ENCODE assay signal across 10 mouse cellular contexts in the genomic region with DNA sequence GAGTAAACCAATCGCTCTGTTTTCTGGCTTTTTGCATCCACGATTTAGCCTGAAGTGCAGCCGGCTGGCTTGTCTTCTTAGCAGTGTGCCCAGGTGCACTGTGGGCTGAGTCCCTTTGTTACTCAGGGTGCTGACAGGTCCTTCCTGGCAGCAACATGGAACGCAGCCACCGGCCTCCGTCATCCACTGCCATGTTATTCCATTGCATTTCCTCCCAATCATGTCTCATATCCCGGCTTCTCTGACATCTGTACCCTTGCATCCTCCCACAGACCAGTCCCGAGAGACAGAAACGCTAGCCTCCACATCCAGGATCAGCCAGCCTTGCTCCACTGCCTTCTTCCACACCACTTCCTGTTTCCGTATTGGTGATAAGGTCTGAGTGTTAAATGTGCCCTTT.
DNase-seq lines count a peak whose midpoint lies in the region; ATAC-seq and TF ChIP-seq lines count a peak whose summit lies in the region.
"Had no signal": no experiment of that assay in that cellular context is flagged by ENCODE, and none has a peak within 500 bp of the region (broad histone marks: within the 10 kb centered on the region; RNA-seq: fewer than 3 reads in every experiment).

No protein-coding gene starts in this region.

- 61% methylated on average over 10 of the region's 10 CpGs for WGBS in forebrain, embryonic 14.5 days
- 61% methylated on average over 10 of the region's 10 CpGs for WGBS in forebrain, embryonic 13.5 days
- 66% methylated on average over 10 of the region's 10 CpGs for WGBS in intestine, postnatal 0 days

- no peak overlapping the region for H3K4me3 ChIP-seq in forebrain, embryonic 14.5 days (ENCODE audit: low read depth, low read length)
- no peak overlapping the region for H3K4me3 ChIP-seq in forebrain, embryonic 13.5 days
- H3K4me3 ChIP-seq in intestine, postnatal 0 days (ENCODE audit: low read depth, low read length) = no peak overlapping the region

- no peaks in the 10 kb centered on the region for H3K36me3 ChIP-seq in forebrain, embryonic 14.5 days (ENCODE audit: control insufficient read depth, insufficient read depth, low read length)
- H3K36me3 ChIP-seq in forebrain, embryonic 13.5 days (ENCODE audit: poor library complexity, severe bottlenecking) = no peaks in the 10 kb centered on the region
- H3K36me3 ChIP-seq in intestine, postnatal 0 days (ENCODE audit: control insufficient read depth, insufficient read depth) = no peaks in the 10 kb centered on the region

- no peaks in the 10 kb centered on the region for H3K4me1 ChIP-seq in forebrain, embryonic 14.5 days (ENCODE audit: control insufficient read depth, insufficient read depth, low read length)
- peaks cover 9% of the 10 kb centered on the region; the same call in 1 of the 2 replicates for H3K4me1 ChIP-seq in forebrain, embryonic 13.5 days
- no peaks in the 10 kb centered on the region for H3K4me1 ChIP-seq in intestine, postnatal 0 days (replicated peaks; ENCODE audit: control insufficient read depth, insufficient read depth, low read length)

- H3K27me3 ChIP-seq in forebrain, embryonic 14.5 days (replicated peaks; ENCODE audit: control insufficient read depth, insufficient read depth, low read length) = no peaks in the 10 kb centered on the region
- H3K27me3 ChIP-seq in forebrain, embryonic 13.5 days = no peaks in the 10 kb centered on the region
- H3K27me3 ChIP-seq in intestine, postnatal 0 days (replicated peaks; ENCODE audit: control insufficient read depth, insufficient read depth, low read length) = no peaks in the 10 kb centered on the region

- peak; percentile 5 for DNase-seq in forebrain, embryonic 14.5 days (ENCODE audit: low spot score)
- DNase-seq in adrenal gland, adult 18-20 months (ENCODE audit: low spot score in 2 of 2) = peak; percentile 8 to 26
- peak; percentile 49 for DNase-seq in forelimb bud, embryonic 11.5 days (ENCODE audit: low read depth, low spot score)
- peak; percentile 24 to 37 for DNase-seq in kidney, adult 8-10 months
- no peak for DNase-seq in ovary, postnatal 10 days (ENCODE audit: low spot score)
- DNase-seq in layer of hippocampus, adult 18-20 months (ENCODE audit: low spot score in 2 of 2) = no peak
- DNase-seq: B cell, adult 2 months; layer of hippocampus, adult 9-11 months had no signal

- H3K9ac ChIP-seq in forebrain, embryonic 14.5 days (ENCODE audit: low read length) = no peak overlapping the region
- H3K9ac ChIP-seq in forebrain, embryonic 13.5 days = no peak overlapping the region
- H3K9ac ChIP-seq in intestine, postnatal 0 days (ENCODE audit: low read depth, low read length) = no peak overlapping the region

- no peak for TF ChIP-seq CTCF in intestine, postnatal 0 days (IDR thresholded peaks at IDR 0.05; ENCODE audit: low read depth)

- H3K27ac ChIP-seq in forebrain, embryonic 14.5 days (ENCODE audit: low read depth, low read length) = no peak overlapping the region
- no peak overlapping the region for H3K27ac ChIP-seq in forebrain, embryonic 13.5 days
- H3K27ac ChIP-seq in intestine, postnatal 0 days (ENCODE audit: low read depth, low read length) = no peak overlapping the region

- ATAC-seq in forebrain, embryonic 14.5 days = no peak
- ATAC-seq in forebrain, embryonic 13.5 days = no peak
- no peak for ATAC-seq in intestine, postnatal 0 days

- no peak overlapping the region for H3K4me2 ChIP-seq in forebrain, embryonic 14.5 days (ENCODE audit: low read length)
- H3K4me2 ChIP-seq in forebrain, embryonic 13.5 days = no peak overlapping the region
- H3K4me2 ChIP-seq in intestine, postnatal 0 days (replicated peaks; ENCODE audit: low read depth) = no peak overlapping the region

- H3K9me3 ChIP-seq in forebrain, embryonic 14.5 days (replicated peaks; ENCODE audit: control insufficient read depth, low read length) = no peaks in the 10 kb centered on the region
- H3K9me3 ChIP-seq in forebrain, embryonic 13.5 days (replicated peaks) = no peaks in the 10 kb centered on the region; the same call in 1 of the 2 replicates
- H3K9me3 ChIP-seq in intestine, postnatal 0 days (ENCODE audit: control insufficient read depth) = no peaks in the 10 kb centered on the region

Comparison
In these comparisons a context has a peak if more than half of its experiments do, and no peak if none do; other contexts are left out.
1. DNase-seq: peak in forebrain, embryonic 14.5 days (single experiment), adrenal gland, adult 18-20 months (2 of 2), forelimb bud, embryonic 11.5 days (single experiment) and kidney, adult 8-10 months (2 of 2); none in ovary, postnatal 10 days (single experiment) and layer of hippocampus, adult 18-20 months (0 of 2).